Mouse (Mus musculus) cerebellum, adult 11 months (tissue): ENCODE data around the gene Ctnna3.

Source experiments
- DNase-seq: peaks from one replicate; pipeline ENCODE4 v3.0.0; 2022

Ctnna3 gene

GRCm38 (mm10) chr10:63771656-63772055 is 341.8 kb downstream of the Ctnna3 start:
- no peak for DNase-seq

GRCm38 (mm10) chr10:63772074-63772473 is 342.2 kb downstream of the Ctnna3 start:
- no peak for DNase-seq

DNA sequence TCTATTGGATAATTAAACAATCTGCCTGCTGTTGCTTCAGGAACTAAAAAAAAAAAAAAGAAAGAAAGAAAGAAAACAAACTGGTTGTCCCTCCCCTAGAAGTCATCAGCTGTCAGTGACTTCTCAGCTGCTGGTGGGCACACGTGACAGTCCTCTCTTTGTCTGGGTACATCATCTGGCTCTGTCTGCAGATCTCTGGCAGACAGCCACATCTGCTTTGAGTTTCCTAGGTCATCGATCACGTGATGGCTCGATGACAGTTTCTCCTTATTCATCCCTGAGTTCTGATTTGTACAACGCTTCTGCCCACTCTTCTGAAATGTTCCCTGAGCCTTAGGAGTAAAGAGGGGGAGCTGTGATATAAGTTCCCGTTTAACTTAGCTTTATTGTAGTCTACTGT is 352.1 kb downstream of the Ctnna3 start:
- no peak for DNase-seq

DNA sequence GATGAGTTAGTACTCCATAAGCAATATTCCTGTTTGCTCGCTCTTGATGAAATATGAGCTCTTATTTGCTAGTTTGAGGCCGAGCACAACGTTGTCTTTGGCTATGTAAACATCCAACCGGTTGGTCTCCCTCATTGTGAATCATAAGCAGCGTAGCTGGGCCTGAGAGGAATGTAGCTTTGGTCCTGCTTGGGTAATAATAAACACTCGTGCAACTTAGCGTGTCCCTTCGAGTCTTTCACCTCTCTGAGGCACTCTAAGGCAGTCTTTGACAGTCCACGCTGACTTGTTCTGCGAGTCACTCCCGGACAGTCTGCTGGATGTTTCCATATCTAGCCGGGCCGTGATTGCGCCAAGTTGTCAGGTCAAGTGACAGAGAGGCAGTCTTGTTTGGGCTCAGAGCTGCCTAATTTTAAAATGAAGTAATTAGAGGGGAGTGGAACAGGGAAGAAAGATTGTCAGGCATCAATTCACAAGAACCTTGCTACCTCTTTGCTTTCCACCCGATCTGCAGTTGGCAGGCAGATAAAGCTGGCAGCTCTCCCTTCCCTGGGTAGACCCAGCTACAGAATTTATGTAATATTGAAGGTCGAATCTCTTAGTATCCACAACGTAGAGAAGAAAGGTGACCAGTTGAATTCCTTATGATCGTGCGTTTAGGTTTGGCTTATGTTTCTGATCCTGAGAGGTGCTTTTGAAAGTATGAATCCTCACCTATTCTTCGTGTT is 355.1 kb downstream of the Ctnna3 start:
- no peak for DNase-seq

DNA sequence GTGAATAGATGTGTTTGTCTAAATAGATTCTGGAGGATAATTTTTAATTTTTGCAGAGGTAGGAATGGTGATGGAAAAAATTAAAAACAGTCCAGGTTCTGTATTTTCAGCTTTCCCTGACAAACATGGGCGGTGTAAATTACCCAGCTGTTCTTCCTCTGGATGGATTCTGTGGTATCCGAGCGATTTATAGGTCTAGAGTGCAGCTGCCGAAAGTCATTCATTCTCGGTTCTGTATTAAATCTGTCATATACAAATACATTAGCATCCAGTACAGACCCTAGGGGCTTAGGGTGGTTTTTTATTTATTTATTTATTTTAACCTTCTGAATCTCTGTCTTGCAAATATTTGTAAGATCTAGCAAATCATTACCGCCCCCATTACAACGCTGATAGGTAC is 356.5 kb downstream of the Ctnna3 start:
- DNase-seq: no peak

DNA sequence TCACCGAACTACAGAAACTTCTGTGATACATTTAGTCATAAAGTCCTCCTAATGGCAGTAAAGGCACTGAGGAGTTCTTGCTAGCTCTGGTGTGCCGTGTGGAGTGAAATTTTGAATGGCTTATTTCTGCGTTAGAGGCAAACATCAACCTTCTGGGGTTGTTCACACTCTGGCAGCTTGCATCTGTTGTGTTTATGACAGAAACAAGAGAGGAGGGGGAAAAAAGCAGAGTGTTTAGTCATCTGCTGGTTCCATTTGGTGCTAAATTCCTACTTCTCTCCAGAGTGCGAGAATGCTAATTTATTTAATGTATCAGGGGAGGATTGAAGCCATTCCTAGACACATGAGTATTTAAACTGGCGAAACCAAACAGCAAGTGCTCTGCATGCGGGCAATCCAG is 374.0 kb downstream of the Ctnna3 start:
- no peak for DNase-seq

DNA sequence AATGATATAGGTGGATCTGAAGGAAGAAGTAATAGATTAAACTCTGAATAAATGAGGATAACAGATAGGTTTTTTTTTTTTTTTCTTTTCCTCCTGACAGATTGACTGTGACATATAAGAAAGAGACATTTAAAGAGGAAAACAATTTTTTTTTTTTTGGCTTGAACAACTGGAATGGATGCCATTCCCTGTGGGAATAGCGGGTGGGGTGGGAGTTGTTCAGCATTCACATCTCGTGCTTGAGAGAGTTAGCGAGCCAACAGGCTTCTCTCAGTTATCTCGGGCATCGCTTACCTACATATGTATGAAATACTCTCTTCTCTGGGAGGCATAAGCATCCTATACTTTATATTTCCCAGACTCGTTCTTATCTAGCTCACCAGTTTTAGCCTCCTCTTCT is 375.7 kb downstream of the Ctnna3 start:
- no peak for DNase-seq

DNA sequence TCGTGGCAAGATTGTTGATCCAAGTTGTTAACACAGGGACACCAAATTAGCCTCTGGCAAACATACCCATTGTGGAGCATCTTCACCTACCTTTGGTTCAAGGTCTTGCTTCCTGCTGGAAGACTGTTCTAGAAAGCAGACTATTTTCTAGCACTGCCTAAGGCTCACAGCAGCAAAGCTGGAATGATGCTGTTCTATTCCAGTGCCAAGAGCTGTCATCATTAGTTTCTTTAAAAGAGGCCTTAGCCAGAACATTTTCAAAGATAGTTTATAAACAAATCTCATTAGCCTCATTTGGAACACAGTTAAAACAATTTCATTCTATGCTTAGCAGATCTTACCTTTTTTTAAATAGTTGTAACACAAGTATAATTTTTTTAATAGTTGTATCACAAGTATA is 376.4 kb downstream of the Ctnna3 start:
- DNase-seq: no peak

DNA sequence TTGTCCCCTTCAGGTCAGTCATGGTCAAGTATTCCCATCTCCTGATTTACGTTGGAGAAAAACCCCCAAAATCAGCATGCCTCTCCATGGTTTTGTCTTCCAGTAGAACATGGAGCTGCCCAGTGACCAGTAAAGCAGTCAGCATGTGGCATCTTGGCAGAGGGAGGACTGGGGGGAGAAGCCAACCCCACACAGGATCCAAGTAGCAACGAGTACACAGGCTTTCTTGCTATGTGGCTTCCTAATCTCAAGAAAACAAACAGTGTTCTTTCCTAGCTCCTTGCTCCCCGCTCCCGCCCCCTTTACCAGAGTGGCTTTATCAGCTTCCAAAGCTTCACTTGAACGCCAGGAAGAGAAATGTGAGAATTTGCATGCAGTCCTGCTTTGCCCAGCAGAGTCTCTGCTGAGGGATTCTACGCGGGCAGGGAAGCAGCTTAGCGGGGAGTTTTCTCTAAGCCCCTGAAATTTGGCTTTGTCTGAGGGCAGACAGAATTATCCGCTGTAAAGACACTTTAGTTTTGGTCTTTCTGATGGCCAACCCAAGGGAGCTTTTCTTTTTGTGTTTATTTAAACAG is 380.2 kb downstream of the Ctnna3 start:
- DNase-seq: peak; percentile 5

DNA sequence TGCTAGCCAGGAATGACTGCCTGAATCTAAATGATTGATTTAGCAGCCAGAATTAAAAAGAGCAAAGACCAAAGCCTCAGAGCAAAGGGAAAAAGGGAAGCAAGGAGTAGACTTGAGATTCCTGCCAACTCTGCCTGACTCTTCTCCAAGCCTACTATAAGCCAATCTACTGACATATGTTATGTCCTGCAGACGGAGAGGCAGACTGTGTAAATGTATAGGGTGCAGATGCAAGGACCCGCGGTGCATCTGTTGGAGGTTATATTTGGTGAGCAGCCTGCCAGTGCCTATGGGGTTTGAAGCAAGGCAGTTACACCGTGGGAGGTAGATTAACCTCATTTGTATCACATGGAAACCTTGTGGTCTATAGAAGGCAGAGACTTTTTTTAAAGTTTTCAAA is 409.1 kb downstream of the Ctnna3 start:
- DNase-seq: no peak

- DNase-seq: no peak
Observed at GRCm38 (mm10) chr10:63851946-63852345, 422.0 kb downstream of the Ctnna3 start.

GRCm38 (mm10) chr10:63869123-63869522 is 439.2 kb downstream of the Ctnna3 start:
- no peak for DNase-seq

- DNase-seq: peak; percentile 65
Observed at GRCm38 (mm10) chr10:63880462-63880903, 450.6 kb downstream of the Ctnna3 start.

DNA sequence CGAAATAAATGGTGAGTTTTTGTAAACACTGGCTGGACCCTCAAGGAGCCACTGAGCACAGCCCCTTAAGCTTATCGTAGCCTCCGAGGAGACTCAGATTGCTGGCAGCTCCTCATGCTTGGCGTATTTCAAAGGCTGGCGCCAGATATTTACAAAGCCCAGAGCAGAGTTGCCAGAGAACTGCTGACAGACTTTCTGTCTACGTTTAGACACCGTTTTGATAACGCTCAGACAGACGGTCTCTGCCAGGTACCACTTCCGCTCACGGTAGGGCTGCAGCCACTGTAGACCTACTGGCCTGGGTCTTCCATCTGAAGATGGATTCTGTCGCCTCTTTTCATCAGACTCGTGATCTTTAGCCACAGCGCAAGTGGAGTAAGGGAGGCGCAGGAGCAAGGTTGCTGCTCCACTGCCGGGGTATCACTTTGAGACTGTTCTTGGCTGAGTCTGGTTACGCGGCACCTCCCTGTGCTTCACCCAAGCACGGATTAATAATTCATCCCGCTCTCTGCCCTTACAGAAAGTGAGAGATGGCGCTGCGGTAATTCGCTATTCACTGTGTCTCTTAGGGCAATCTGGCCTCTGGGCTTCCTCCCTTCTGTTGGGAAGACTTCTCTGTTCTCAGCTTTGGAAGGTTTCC is 456.7 kb downstream of the Ctnna3 start:
- DNase-seq: peak; percentile 24

DNA sequence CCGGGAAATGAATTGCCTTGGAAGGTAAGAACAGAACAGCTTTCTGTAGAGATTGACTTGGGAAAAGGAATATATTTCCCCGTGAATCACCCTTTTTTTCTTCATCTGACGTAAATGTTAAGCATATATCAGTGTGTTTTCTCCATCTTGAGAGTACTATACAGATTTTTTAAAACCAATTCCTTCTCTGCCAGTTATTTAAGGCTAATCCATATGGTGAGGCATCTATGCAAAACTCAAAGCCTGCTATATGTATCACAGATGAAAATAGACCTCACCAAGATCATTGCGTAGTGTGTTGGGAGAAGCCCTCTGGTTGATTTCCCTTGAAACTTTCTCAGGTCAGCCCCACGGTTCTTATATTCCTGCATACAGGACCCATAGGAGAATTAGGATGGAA is 464.7 kb downstream of the Ctnna3 start:
- DNase-seq: no peak

GRCm38 (mm10) chr10:63899891-63900290 is 470.0 kb downstream of the Ctnna3 start:
- DNase-seq: no peak

DNA sequence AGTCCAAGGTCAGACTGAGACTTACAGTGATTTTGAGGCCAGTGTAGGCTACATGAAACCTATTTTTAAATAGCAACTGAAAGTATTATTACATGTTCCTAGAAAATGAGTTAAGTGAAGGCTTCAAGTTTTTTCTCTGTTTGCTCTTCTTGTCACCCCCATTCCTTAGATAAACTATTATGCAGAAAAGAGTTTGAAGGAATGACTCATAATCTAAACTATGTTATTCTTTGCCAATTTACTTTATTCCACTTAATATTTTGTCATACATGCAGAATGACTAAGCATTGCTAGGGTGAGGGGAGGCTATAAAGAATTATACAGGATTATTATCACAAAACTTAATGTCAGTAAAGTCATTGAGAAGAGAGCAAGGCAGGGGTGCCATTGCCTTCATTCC is 479.0 kb downstream of the Ctnna3 start:
- DNase-seq: no peak

DNA sequence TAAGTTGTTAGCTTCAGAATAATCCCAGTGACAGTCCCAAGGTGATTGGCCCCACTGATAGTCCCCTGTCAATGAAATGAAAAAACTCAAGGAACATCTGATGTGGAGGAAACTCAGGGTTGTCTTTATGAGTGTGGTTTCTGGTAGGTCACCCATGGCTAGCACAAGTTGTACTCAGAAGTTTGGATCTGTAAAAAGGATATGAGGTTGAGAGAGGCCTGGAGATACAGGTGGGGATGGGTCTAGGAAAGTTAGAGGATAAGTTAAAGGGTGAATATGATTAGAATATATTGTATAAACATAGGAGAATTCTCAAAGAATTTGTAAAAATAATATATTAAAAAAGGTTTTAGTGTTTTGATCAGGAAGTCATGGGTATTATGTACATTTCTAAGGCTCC is 497.4 kb downstream of the Ctnna3 start, which contains the start of gene Gm10118:
TSS of gene Gm10118 (minus strand) at position 101 of the 400 bp plus-strand sequence.
- DNase-seq: no peak

DNA sequence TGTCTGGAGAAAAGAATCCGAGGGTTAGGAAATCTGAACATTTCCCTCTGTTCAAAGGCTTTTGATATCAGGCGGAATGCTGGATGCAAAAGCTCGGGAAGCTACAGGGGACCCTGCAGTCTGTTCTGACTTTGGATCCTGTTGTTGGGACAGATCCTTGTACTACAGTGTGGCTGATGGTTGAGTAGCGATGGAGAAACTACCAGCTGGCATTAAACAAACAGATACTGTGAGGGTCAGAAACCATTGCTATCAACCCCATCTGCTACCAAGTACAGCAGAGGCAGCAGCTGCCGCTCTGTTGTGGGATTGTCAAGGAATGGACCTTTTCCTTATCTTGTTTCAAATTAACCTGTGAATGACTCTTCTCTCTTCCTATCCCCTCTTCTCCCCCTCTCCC is 504.0 kb downstream of the Ctnna3 start:
- DNase-seq: no peak

DNA sequence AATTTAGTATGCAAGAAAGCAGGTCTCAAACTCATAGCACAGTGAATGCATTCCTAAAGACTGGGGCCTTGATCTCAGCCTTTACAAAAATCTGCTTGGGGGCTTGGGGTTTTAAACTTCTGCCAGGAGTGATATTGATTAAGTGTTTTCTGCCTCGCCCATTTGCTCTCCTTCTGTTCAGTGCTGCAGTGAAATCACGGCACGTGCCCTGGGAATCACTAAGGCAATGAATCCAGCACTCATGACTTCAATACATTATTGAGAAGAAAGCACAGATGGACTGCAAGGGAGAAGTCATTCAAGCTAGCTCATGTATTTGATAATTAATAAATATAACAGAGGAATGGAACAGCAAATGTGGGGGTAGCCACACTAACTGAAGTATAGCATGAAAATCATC is 515.6 kb downstream of the Ctnna3 start:
- no peak for DNase-seq

DNA sequence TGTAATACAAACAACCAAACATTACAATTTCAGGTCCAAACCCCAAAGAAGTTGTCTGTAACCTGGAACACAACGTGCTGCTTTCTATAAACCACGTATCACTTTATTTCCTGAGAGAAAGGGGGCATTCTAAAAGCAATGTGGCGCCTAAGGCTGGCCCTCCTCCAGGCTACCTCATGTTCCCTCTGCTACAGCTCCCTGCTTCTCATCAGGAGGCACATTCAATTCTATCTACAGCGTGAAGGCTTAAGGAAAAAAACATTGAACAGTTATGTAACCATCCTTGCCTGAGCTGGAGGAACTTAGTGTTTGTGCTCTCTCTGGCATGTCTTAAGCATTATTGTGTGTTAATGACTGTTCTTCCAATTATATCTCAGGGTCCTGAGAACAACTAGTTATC is 517.4 kb downstream of the Ctnna3 start:
- DNase-seq: peak; percentile 38

DNA sequence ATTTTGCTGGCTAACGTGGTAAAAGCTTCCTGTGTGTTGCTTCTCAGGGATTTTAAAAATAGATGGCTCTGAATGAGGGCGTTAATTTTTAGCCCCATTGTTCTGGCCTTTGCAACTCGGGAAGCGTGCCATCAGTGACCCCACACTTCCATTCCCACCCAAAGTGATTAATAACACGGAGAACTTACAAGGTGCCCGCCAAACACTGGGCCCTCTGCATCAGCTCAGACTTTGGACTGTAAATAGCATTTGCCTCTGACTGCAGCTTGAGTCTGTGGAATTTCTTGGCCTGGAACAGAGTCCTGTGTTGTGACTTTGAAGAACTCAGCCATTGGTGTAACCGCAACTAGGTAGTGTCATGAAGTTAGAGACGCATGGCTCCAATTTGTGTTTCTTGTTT is 521.0 kb downstream of the Ctnna3 start:
- no peak for DNase-seq

DNA sequence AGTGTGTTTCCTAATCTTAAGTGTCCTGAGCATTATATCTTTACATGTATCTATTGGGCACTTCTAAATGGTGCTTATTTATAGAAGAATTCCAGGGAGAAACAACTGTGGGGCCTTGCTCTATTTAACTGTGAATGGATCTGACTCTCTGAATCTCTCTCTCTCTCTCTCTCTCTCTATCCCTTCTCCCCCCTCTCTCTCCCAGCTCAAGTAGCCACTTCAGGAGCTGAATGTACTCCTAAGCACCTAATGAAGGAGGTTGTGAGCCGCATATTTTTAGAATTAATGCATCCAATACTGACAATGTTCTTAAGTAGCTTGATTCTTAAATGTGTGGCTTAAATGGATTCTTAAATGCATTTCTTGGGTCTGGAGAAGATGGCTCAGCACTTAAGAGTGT is 521.6 kb downstream of the Ctnna3 start:
- no peak for DNase-seq

DNA sequence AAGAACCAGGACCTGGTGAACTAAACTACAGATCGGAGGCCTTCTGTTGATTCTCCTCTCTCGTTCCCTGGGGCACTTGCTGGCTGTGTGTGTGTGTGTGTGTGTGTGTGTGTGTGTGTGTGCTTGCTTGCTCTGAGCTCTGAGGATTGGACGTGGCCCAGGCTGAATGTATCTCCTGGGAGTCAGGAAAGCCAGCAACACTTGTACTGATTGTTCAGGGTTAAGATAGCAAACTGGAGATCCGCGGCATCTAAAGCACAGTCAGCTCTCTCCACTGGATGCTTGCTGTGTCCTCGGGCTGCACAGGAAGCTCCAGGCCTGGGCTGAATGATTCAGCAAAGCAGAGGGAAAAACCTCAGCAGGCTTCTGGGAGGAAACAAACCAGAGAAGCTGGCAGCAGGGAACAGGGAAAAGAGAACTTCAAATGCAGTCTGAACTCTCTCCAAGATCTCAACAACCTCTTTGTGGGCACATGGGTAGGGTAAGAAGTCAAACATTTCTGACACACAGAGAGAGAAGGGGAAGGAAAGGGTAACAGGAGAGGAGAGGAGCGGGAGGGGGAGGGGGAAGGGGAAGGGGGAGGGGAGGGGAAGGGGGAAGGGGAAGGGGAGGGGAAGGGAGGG is 524.5 kb downstream of the Ctnna3 start:
- peak; percentile 43 for DNase-seq
